Mouse (Mus musculus): ENCODE data around the gene Plscr3. TPM values are rescaled to one million over a fixed set of nuclear protein-coding genes. Genes with fewer than 3 reads are reported as not detected.

Gene Plscr3
- polyA plus RNA-seq, 1 experiment from 2014 or later, result 42.0 TPM

- H3K9me3 ChIP-seq (ENCODE audit: control insufficient read depth), result no peaks in the 10 kb centered on the region
- H3K4me2 ChIP-seq (replicated peaks; ENCODE audit: low read depth), result peak within 1 kb of the TSS; percentile 90
- no peak for TF ChIP-seq CTCF (IDR thresholded peaks at IDR 0.05; ENCODE audit: low read depth)
- 3% methylated on average over 33 of the region's 33 CpGs for WGBS
- peak within 1 kb of the TSS; percentile 46 for H3K9ac ChIP-seq (ENCODE audit: low read depth, low read length)
- peaks cover 13% of the 10 kb centered on the region; the same call in 1 of the 2 replicates for H3K4me1 ChIP-seq (replicated peaks; ENCODE audit: control insufficient read depth, insufficient read depth, low read length)
- H3K27ac ChIP-seq (ENCODE audit: low read depth, low read length), result peak within 1 kb of the TSS; percentile 5
- no peaks in the 10 kb centered on the region for H3K36me3 ChIP-seq (ENCODE audit: control insufficient read depth, insufficient read depth)
- H3K4me3 ChIP-seq (ENCODE audit: low read depth, low read length), result peak within 1 kb of the TSS; percentile 55
- no peak for ATAC-seq
- peaks cover 13% of the 10 kb centered on the region; the same call in 1 of the 2 replicates for H3K27me3 ChIP-seq (replicated peaks; ENCODE audit: control insufficient read depth, insufficient read depth, low read length)
Measured at GRCm38 (mm10) chr11:69801379-69801977, 44.7 kb upstream of the Plscr3 start, which contains the start of gene Fgf11. TSS of gene Fgf11 (minus strand) at chr11:69801857.

DNA sequence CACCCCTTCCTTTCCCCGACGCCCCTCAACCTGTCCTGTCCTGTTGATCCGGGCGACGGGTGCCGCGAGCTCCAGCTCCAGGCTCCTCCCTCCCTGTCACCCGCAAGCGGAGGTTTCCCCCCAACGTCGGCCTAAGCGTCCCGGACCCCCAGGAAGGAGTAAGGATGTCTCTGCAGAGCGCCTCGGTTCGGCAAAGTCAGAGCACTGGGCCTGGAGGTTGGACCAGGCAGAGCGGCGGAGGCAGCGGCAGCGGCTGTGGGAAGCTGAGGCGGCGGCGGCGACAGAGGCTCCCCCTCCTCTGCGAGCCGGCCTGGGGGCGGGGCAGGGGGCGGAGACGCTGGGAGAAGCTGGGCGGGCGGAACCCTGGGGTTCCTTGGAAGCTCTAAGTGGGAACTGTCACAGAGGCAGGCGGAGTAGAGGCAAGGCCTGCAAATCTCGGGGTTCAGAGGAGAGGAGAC, 43.5 kb upstream of the Plscr3 start:
- H3K27ac ChIP-seq (ENCODE audit: low read depth, low read length), result peak overlapping the region; percentile 5; the same call in 1 of the 2 replicates
- peak overlapping the region; percentile 90 for H3K4me2 ChIP-seq (replicated peaks; ENCODE audit: low read depth)
- H3K36me3 ChIP-seq (ENCODE audit: control insufficient read depth, insufficient read depth), result no peaks in the 10 kb centered on the region
- peak overlapping the region; percentile 46 for H3K9ac ChIP-seq (ENCODE audit: low read depth, low read length)
- WGBS, result 1% methylated on average over 33 of the region's 33 CpGs
- peaks cover 13% of the 10 kb centered on the region; the same call in 1 of the 2 replicates for H3K4me1 ChIP-seq (replicated peaks; ENCODE audit: control insufficient read depth, insufficient read depth, low read length)
- peaks cover 13% of the 10 kb centered on the region; the same call in 1 of the 2 replicates for H3K27me3 ChIP-seq (replicated peaks; ENCODE audit: control insufficient read depth, insufficient read depth, low read length)
- no peaks in the 10 kb centered on the region for H3K9me3 ChIP-seq (ENCODE audit: control insufficient read depth)
- TF ChIP-seq CTCF (IDR thresholded peaks at IDR 0.05; ENCODE audit: low read depth), result no peak
- H3K4me3 ChIP-seq (ENCODE audit: low read depth, low read length), result peak overlapping the region; percentile 55
- no peak for ATAC-seq

GRCm38 (mm10) chr11:69803328-69803727, 42.8 kb upstream of the Plscr3 start:
- peak; percentile 39 for ATAC-seq
- H3K4me2 ChIP-seq (replicated peaks; ENCODE audit: low read depth), result peak overlapping the region; percentile 90
- TF ChIP-seq CTCF (IDR thresholded peaks at IDR 0.05; ENCODE audit: low read depth), result no peak
- WGBS, result 2% methylated on average over 12 of the region's 12 CpGs
- H3K9ac ChIP-seq (ENCODE audit: low read depth, low read length), result peak overlapping the region; percentile 46
- peaks cover 13% of the 10 kb centered on the region; the same call in 1 of the 2 replicates for H3K4me1 ChIP-seq (replicated peaks; ENCODE audit: control insufficient read depth, insufficient read depth, low read length)
- H3K27ac ChIP-seq (ENCODE audit: low read depth, low read length), result peak overlapping the region; percentile 55
- no peaks in the 10 kb centered on the region for H3K9me3 ChIP-seq (ENCODE audit: control insufficient read depth)
- H3K36me3 ChIP-seq (ENCODE audit: control insufficient read depth, insufficient read depth), result no peaks in the 10 kb centered on the region
- H3K27me3 ChIP-seq (replicated peaks; ENCODE audit: control insufficient read depth, insufficient read depth, low read length), result peaks cover 13% of the 10 kb centered on the region; the same call in 1 of the 2 replicates
- peak overlapping the region; percentile 55 for H3K4me3 ChIP-seq (ENCODE audit: low read depth, low read length)

GRCm38 (mm10) chr11:69803786-69804651, 42.2 kb upstream of the Plscr3 start:
- H3K36me3 ChIP-seq (ENCODE audit: control insufficient read depth, insufficient read depth), result no peaks in the 10 kb centered on the region
- peak overlapping the region; percentile 55 for H3K27ac ChIP-seq (ENCODE audit: low read depth, low read length)
- WGBS, result 1% methylated on average over 60 of the region's 60 CpGs
- peak overlapping the region; percentile 90 for H3K4me2 ChIP-seq (replicated peaks; ENCODE audit: low read depth)
- H3K4me3 ChIP-seq (ENCODE audit: low read depth, low read length), result peak overlapping the region; percentile 55
- peak; percentile 85 for ATAC-seq
- H3K9me3 ChIP-seq (ENCODE audit: control insufficient read depth), result no peaks in the 10 kb centered on the region
- peak; percentile 94 for TF ChIP-seq CTCF (IDR thresholded peaks at IDR 0.05; ENCODE audit: low read depth)
- H3K27me3 ChIP-seq (replicated peaks; ENCODE audit: control insufficient read depth, insufficient read depth, low read length), result peaks cover 13% of the 10 kb centered on the region; the same call in 1 of the 2 replicates
- peaks cover 13% of the 10 kb centered on the region; the same call in 1 of the 2 replicates for H3K4me1 ChIP-seq (replicated peaks; ENCODE audit: control insufficient read depth, insufficient read depth, low read length)
- peak overlapping the region; percentile 46 for H3K9ac ChIP-seq (ENCODE audit: low read depth, low read length)

- 9% methylated on average over 12 of the region's 12 CpGs for WGBS
- Histone ChIP-seq H3K9ac (ENCODE audit: low read depth, low read length) (peak overlapping the region; percentile 38), H3K4me1 (replicated peaks; ENCODE audit: control insufficient read depth, insufficient read depth, low read length) (peaks cover 13% of the 10 kb centered on the region; the same call in 1 of the 2 replicates)
Measured at GRCm38 (mm10) chr11:69804652-69804940, 41.6 kb upstream of the Plscr3 start.

More at GRCm38 (mm10) chr11:69804652-69804940, 41.6 kb upstream of the Plscr3 start:
- peak overlapping the region; percentile 90 for H3K4me2 ChIP-seq (replicated peaks; ENCODE audit: low read depth)
- peaks cover 13% of the 10 kb centered on the region; the same call in 1 of the 2 replicates for H3K27me3 ChIP-seq (replicated peaks; ENCODE audit: control insufficient read depth, insufficient read depth, low read length)
- H3K9me3 ChIP-seq (ENCODE audit: control insufficient read depth), result no peaks in the 10 kb centered on the region
- no peak for TF ChIP-seq CTCF (IDR thresholded peaks at IDR 0.05; ENCODE audit: low read depth)
- peak overlapping the region; percentile 55 for H3K4me3 ChIP-seq (ENCODE audit: low read depth, low read length)
- no peak for ATAC-seq
- no peaks in the 10 kb centered on the region for H3K36me3 ChIP-seq (ENCODE audit: control insufficient read depth, insufficient read depth)
- peak overlapping the region; percentile 55 for H3K27ac ChIP-seq (ENCODE audit: low read depth, low read length)
